Mouse (Mus musculus): Measurements from ENCODE around the gene Ddn. TPM values are rescaled to one million over a fixed set of nuclear protein-coding genes. Genes with fewer than 3 reads are reported as not detected.
"Not testable (repeated sequence)": the region's sequence is repeated elsewhere in the genome, so short reads cannot be mapped to it uniquely, and the experiment has no call there.

Gene Ddn
- polyA plus RNA-seq, 1 experiment from 2014 or later = not detected

- Histone ChIP-seq H3K79me2 (ENCODE audit: inconsistent target) (no peaks in the 10 kb centered on the region), H3K36me3 (ENCODE audit: inconsistent target) (peaks cover 15% of the 10 kb centered on the region; the same call in 1 of the 2 replicates), H3K4me3 (ENCODE audit: inconsistent target) (no peak overlapping the region), H3K27ac (no peak overlapping the region)
- WGBS (ENCODE audit: missing documents) = 96% methylated on average over 3 of the region's 7 CpGs
Observed at GRCm38 (mm10) chr15:98818171-98818570, 8.9 kb upstream of the Ddn start.

- H3K79me2 ChIP-seq (ENCODE audit: inconsistent target) = no peaks in the 10 kb centered on the region
- 94% methylated on average over 20 of the region's 20 CpGs for WGBS (ENCODE audit: missing documents)
- no peak overlapping the region for H3K4me3 ChIP-seq (ENCODE audit: inconsistent target)
- peaks cover 24% of the 10 kb centered on the region; the same call in 1 of the 2 replicates for H3K36me3 ChIP-seq (ENCODE audit: inconsistent target)
- no peak overlapping the region for H3K27ac ChIP-seq
Observed at GRCm38 (mm10) chr15:98812741-98813424, 3.6 kb upstream of the Ddn start.

- H3K27ac ChIP-seq; H3K79me2 ChIP-seq (ENCODE audit: inconsistent target); H3K4me3 ChIP-seq (ENCODE audit: inconsistent target): not testable (repeated sequence)
- 85% methylated on average over 6 of the region's 6 CpGs for WGBS (ENCODE audit: missing documents)
- H3K36me3 ChIP-seq (ENCODE audit: inconsistent target) = peaks cover 24% of the 10 kb centered on the region; the same call in 1 of the 2 replicates
Observed at GRCm38 (mm10) chr15:98810212-98810611, 922 bp upstream of the Ddn start.

- WGBS (ENCODE audit: missing documents) = 31% methylated on average over 6 of the region's 6 CpGs
Observed at GRCm38 (mm10) chr15:98808651-98809134, 597 bp downstream of the Ddn start.

GRCm38 (mm10) chr15:98807895-98808650 is 1.2 kb downstream of the Ddn start:
- H3K36me3 ChIP-seq (ENCODE audit: inconsistent target) = peaks cover 8% of the 10 kb centered on the region; the same call in 1 of the 2 replicates
- no peak overlapping the region for H3K27ac ChIP-seq
- no peaks in the 10 kb centered on the region for H3K79me2 ChIP-seq (ENCODE audit: inconsistent target)
- no peak overlapping the region for H3K4me3 ChIP-seq (ENCODE audit: inconsistent target)
- 3% methylated on average over 33 of the region's 34 CpGs for WGBS (ENCODE audit: missing documents)

More at GRCm38 (mm10) chr15:98808651-98809134, 597 bp downstream of the Ddn start:
- Histone ChIP-seq H3K36me3 (ENCODE audit: inconsistent target) (peaks cover 14% of the 10 kb centered on the region; the same call in 1 of the 2 replicates), H3K27ac (no peak overlapping the region), H3K79me2 (ENCODE audit: inconsistent target) (no peaks in the 10 kb centered on the region), H3K4me3 (ENCODE audit: inconsistent target) (no peak overlapping the region)

GRCm38 (mm10) chr15:98806809-98807770 is 2.2 kb downstream of the Ddn start:
- H3K79me2 ChIP-seq (ENCODE audit: inconsistent target) = no peaks in the 10 kb centered on the region
- WGBS (ENCODE audit: missing documents) = 5% methylated on average over 56 of the region's 58 CpGs
- H3K36me3 ChIP-seq (ENCODE audit: inconsistent target) = 0 out of 2 replicates have a peak, but pooled peaks cover 5% of the 10 kb centered on the region
- H3K27ac ChIP-seq = no peak overlapping the region
- H3K4me3 ChIP-seq (ENCODE audit: inconsistent target) = no peak overlapping the region

- Histone ChIP-seq H3K4me3 (ENCODE audit: inconsistent target) (no peak overlapping the region), H3K36me3 (ENCODE audit: inconsistent target) (0 out of 2 replicates have a peak, but pooled peaks cover 4% of the 10 kb centered on the region), H3K27ac (no peak overlapping the region), H3K79me2 (ENCODE audit: inconsistent target) (no peaks in the 10 kb centered on the region)
- 35% methylated on average over 30 of the region's 30 CpGs for WGBS (ENCODE audit: missing documents)
Observed at GRCm38 (mm10) chr15:98806071-98806808, 3.0 kb downstream of the Ddn start.

GRCm38 (mm10) chr15:98805324-98806040 is 3.8 kb downstream of the Ddn start:
- 3% methylated on average over 64 of the region's 64 CpGs for WGBS (ENCODE audit: missing documents)
- Histone ChIP-seq H3K4me3 (ENCODE audit: inconsistent target) (no peak overlapping the region), H3K79me2 (ENCODE audit: inconsistent target) (no peaks in the 10 kb centered on the region), H3K27ac (no peak overlapping the region), H3K36me3 (ENCODE audit: inconsistent target) (no peaks in the 10 kb centered on the region)

- WGBS (ENCODE audit: missing documents) = 3% methylated on average over 32 of the region's 32 CpGs
- no peak overlapping the region for H3K27ac ChIP-seq
- H3K36me3 ChIP-seq (ENCODE audit: inconsistent target) = no peaks in the 10 kb centered on the region
- no peak overlapping the region for H3K4me3 ChIP-seq (ENCODE audit: inconsistent target)
- no peaks in the 10 kb centered on the region for H3K79me2 ChIP-seq (ENCODE audit: inconsistent target)
Observed at GRCm38 (mm10) chr15:98804054-98804453, 5.2 kb downstream of the Ddn start.

GRCm38 (mm10) chr15:98802926-98803325 is 6.4 kb downstream of the Ddn start:
- Histone ChIP-seq H3K4me3 (ENCODE audit: inconsistent target) (no peak overlapping the region), H3K27ac (no peak overlapping the region), H3K36me3 (ENCODE audit: inconsistent target) (no peaks in the 10 kb centered on the region), H3K79me2 (ENCODE audit: inconsistent target) (no peaks in the 10 kb centered on the region)
- 22% methylated on average over 8 of the region's 8 CpGs for WGBS (ENCODE audit: missing documents)

GRCm38 (mm10) chr15:98799396-98799795 is 9.9 kb downstream of the Ddn start:
- H3K79me2 ChIP-seq (ENCODE audit: inconsistent target) = no peaks in the 10 kb centered on the region
- no peak overlapping the region for H3K27ac ChIP-seq
- WGBS (ENCODE audit: missing documents) = 8% methylated on average over 12 of the region's 12 CpGs
- no peaks in the 10 kb centered on the region for H3K36me3 ChIP-seq (ENCODE audit: inconsistent target)
- H3K4me3 ChIP-seq (ENCODE audit: inconsistent target) = no peak overlapping the region

GRCm38 (mm10) chr15:98798903-98799302 is 10.4 kb downstream of the Ddn start:
- H3K36me3 ChIP-seq (ENCODE audit: inconsistent target) = no peaks in the 10 kb centered on the region
- WGBS (ENCODE audit: missing documents) = 92% methylated on average over 2 of the region's 3 CpGs

GRCm38 (mm10) chr15:98797835-98798492 is 11.3 kb downstream of the Ddn start:
- Histone ChIP-seq H3K27ac (no peak overlapping the region), H3K79me2 (ENCODE audit: inconsistent target) (no peaks in the 10 kb centered on the region), H3K36me3 (ENCODE audit: inconsistent target) (no peaks in the 10 kb centered on the region), H3K4me3 (ENCODE audit: inconsistent target) (no peak overlapping the region)
- 28% methylated on average over 28 of the region's 28 CpGs for WGBS (ENCODE audit: missing documents)

More at GRCm38 (mm10) chr15:98798903-98799302, 10.4 kb downstream of the Ddn start:
- Histone ChIP-seq H3K79me2 (ENCODE audit: inconsistent target) (no peaks in the 10 kb centered on the region), H3K27ac (no peak overlapping the region), H3K4me3 (ENCODE audit: inconsistent target) (no peak overlapping the region)
